Mouse (Mus musculus) kidney, postnatal 0 days (tissue): Measurements from ENCODE around the gene Palm3. TPM values are rescaled to one million over a fixed set of nuclear protein-coding genes. Genes with fewer than 3 reads are reported as not detected.
A peak's percentile ranks its signal among the peaks of the same experiment; 100 is the strongest.

Experiments
- ATAC-seq: fragments of 200-750 bp; cut with Nextera tagmentation; replicated peaks from 2 replicates; pipeline ENCODE4 v1.8.0; 2017; ENCODE audit warnings: low read depth, moderate number of reproducible peaks, moderate TSS enrichment, moderate library complexity; ENCODE audit not compliant: low FRiP score
- DNase-seq: peaks from one replicate; pipeline ENCODE4 v3.0.0-alpha.2; 2016; ENCODE audit warnings: low spot score
- H3K27ac ChIP-seq: fragments of 300-500 bp; sonication (generic); 2 replicates; pipeline ENCODE4 v1.5.1; 2014; ENCODE audit warnings: mild to moderate bottlenecking
- H3K27me3 ChIP-seq: fragments of 300-500 bp; sonication (generic); 2 replicates; pipeline ENCODE4 v1.6.1; 2014; ENCODE audit warnings: low read length, mixed read lengths; ENCODE audit not compliant: insufficient read depth
- H3K36me3 ChIP-seq: fragments of 300-500 bp; sonication (generic); 2 replicates; pipeline ENCODE4 v1.6.1; 2014; ENCODE audit warnings: low read length, mixed read lengths; ENCODE audit not compliant: insufficient read depth
- H3K4me1 ChIP-seq: fragments of 300-500 bp; sonication (generic); replicated peaks from 2 replicates; pipeline ENCODE4 v1.6.1; 2014; ENCODE audit warnings: antibody characterized with exemption, low read length, mixed read lengths; ENCODE audit not compliant: insufficient read depth
- H3K4me2 ChIP-seq: fragments of 300-500 bp; sonication (generic); 2 replicates; pipeline ENCODE4 v1.6.1; 2014; ENCODE audit warnings: mild to moderate bottlenecking, low read length, moderate library complexity, mixed read lengths
- H3K4me3 ChIP-seq: fragments of 300-500 bp; sonication (generic); replicated peaks from 2 replicates; pipeline ENCODE4 v1.5.1; 2014; ENCODE audit warnings: low read depth, low read length
- H3K9ac ChIP-seq: fragments of 300-500 bp; sonication (generic); 2 replicates; pipeline ENCODE4 v1.6.1; 2014; ENCODE audit warnings: low read depth, low read length
- H3K9me3 ChIP-seq: fragments of 300-500 bp; sonication (generic); replicated peaks from 2 replicates; pipeline ENCODE4 v1.6.1; 2016; ENCODE audit warnings: low read length, inconsistent platforms, mixed read lengths
- CTCF ChIP-seq: IDR thresholded peaks from 2 replicates; pipeline ENCODE4 v1.5.1; 2016; ENCODE audit warnings: antibody characterized with exemption, low read depth, mild to moderate bottlenecking, moderate library complexity
- WGBS: fragments of 180-500 bp; shearing (Covaris S2); extraction: QIAGEN DNeasy Blood & Tissue Kit; methylation state at CpG from one replicate; pipeline ENCODE4 v1.1.7; 2014; 5-methylcytosine and 5-hydroxymethylcytosine counted together
- polyA plus RNA-seq: library from polyadenylated mRNA; unstranded; fragments of >200 nt; fragmentation: Nextera tagmentation; extraction: Ambion mirVana; gene quantifications from 2 replicates; pipeline ENCODE4 v1.2.1, GENCODE M21; 2015

The Palm3 gene
- polyA plus RNA-seq, 1 experiment from 2014 or later, result 12.7 TPM

DNA sequence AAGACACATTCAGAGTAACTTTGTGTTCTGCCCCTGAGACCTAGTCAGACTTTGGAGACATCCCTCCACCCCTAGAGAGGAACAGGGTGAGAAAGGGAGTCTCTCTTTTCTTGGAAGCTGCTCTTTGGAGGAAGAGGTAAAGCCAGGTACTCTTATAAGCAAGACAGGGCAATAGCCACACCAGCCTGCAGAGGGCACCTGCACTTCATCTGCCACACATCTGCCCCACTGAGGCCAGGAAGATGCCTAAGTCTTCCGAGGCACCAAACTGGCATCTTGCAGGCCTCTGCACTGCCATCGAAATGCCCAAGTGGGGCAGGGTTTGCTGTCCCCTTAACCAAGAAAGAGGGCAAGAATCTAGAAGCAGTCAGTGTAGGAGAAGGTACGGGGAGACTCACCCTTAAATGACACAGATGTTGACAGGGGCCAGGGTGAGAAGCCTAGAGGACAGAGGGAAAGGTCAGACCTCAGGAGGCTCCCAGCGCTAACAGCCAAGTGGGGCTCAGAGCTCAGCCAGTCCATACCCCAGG is 45.1 kb upstream of the Palm3 start:
- no peak for DNase-seq
- 79% methylated on average over 4 of the region's 4 CpGs for WGBS
- no peak overlapping the region for H3K4me3 ChIP-seq
- peaks cover 14% of the 10 kb centered on the region for H3K4me1 ChIP-seq
- no peak overlapping the region for H3K9ac ChIP-seq
- TF ChIP-seq CTCF, result peak; percentile 41; the same call in 1 of the 2 replicates
- H3K27me3 ChIP-seq, result no peaks in the 10 kb centered on the region
- no peak for ATAC-seq
- H3K27ac ChIP-seq, result no peak overlapping the region
- peaks cover 8% of the 10 kb centered on the region; the same call in 1 of the 2 replicates for H3K36me3 ChIP-seq
- no peaks in the 10 kb centered on the region for H3K9me3 ChIP-seq
- no peak overlapping the region for H3K4me2 ChIP-seq

DNA sequence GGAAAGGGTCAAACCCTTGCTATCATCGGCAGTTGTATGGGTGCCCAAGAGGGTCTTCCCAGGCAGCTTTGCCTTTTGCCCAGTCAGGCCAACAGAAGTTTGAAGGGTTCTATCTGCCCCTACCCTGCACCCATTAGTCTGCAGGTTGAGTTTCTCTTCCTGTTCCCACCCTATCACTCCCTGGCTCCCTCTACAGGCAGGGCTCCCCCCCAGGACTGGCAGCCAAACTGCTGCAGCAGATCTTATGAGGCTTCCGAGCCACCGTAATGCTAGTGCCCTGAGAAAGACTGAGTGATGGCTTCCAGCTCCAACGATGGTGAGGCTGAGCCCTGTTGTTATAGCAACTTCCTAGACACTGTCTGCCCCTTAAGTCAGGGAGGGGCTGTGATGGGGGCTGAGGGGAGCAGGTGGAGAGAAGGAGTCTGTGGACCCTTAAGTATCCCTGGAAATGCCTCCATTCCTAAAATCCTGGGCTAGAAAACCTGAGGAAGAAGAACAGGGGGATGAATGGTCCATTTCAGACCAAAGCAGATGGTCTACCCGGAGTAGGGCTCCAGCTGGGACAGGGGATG is 44.4 kb upstream of the Palm3 start:
- Histone ChIP-seq H3K4me1 (peaks cover 14% of the 10 kb centered on the region), H3K9ac (no peak overlapping the region), H3K27ac (peak overlapping the region; percentile 66; the same call in 1 of the 2 replicates), H3K9me3 (no peaks in the 10 kb centered on the region), H3K4me3 (no peak overlapping the region), H3K27me3 (no peaks in the 10 kb centered on the region), H3K4me2 (no peak overlapping the region), H3K36me3 (peaks cover 8% of the 10 kb centered on the region; the same call in 1 of the 2 replicates)
- WGBS, result 77% methylated on average over 5 of the region's 5 CpGs
- ATAC-seq, result no peak
- no peak for DNase-seq
- TF ChIP-seq CTCF, result peak; percentile 34

DNA sequence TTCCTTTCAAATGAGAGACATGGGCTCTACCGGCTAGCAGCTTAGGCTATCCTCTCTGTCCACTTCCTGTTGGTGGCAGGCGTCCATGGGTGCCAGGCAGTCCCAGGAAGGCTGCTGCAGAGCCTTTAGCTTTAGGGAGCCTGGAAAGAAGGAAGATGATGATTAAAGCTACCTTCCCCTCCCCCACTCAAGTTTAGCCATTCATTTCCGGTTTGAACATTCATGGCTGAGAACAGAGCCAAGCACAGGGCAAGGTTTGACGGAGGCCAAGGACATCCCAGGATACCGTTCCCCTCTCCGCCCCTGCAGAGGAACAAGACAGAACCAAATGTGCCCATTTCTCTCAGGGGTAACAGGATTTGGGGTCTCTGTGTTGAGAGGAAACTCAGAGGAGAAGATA is 43.6 kb upstream of the Palm3 start:
- Histone ChIP-seq H3K27me3 (no peaks in the 10 kb centered on the region), H3K9me3 (no peaks in the 10 kb centered on the region), H3K4me3 (no peak overlapping the region), H3K4me2 (0 out of 2 replicates have a peak overlapping the region, but pooled peaks have one; percentile 13), H3K27ac (peak overlapping the region; percentile 66; the same call in 1 of the 2 replicates), H3K4me1 (peaks cover 14% of the 10 kb centered on the region), H3K36me3 (peaks cover 8% of the 10 kb centered on the region; the same call in 1 of the 2 replicates), H3K9ac (peak overlapping the region; percentile 42; the same call in 1 of the 2 replicates)
- no peak for TF ChIP-seq CTCF
- ATAC-seq (no peak), DNase-seq (peak; percentile 40)
- 40% methylated on average over 6 of the region's 6 CpGs for whole genome bisulfite sequencing

DNA sequence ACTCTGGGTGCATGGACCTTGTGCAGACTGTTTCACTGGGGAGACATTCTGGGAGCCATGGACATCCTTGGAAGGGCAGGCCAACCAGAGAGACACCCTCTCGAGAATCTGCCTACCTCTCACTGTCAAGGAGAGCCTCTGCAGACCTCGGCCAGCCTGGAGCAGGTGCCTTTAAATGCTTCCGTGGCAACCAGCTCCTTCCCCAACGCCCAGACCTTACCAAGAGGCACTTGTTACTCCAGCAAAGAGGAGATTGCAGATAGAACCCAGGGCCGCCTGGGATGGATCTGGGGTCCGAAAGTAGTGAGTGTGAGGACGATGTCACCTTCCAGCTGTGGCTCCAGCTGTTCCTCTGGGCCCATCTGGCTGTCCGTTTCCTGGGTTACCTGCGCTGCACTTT is 43.1 kb upstream of the Palm3 start:
- TF ChIP-seq CTCF, result no peak
- peak overlapping the region; percentile 42; the same call in 1 of the 2 replicates for H3K9ac ChIP-seq
- no peaks in the 10 kb centered on the region for H3K27me3 ChIP-seq
- no peaks in the 10 kb centered on the region for H3K9me3 ChIP-seq
- peak overlapping the region; percentile 66; the same call in 1 of the 2 replicates for H3K27ac ChIP-seq
- ATAC-seq, result no peak
- peaks cover 14% of the 10 kb centered on the region for H3K4me1 ChIP-seq
- no peak overlapping the region for H3K4me3 ChIP-seq
- no peak overlapping the region for H3K4me2 ChIP-seq
- WGBS, result 75% methylated on average over 9 of the region's 9 CpGs
- H3K36me3 ChIP-seq, result peaks cover 9% of the 10 kb centered on the region; the same call in 1 of the 2 replicates
- no peak for DNase-seq

DNA sequence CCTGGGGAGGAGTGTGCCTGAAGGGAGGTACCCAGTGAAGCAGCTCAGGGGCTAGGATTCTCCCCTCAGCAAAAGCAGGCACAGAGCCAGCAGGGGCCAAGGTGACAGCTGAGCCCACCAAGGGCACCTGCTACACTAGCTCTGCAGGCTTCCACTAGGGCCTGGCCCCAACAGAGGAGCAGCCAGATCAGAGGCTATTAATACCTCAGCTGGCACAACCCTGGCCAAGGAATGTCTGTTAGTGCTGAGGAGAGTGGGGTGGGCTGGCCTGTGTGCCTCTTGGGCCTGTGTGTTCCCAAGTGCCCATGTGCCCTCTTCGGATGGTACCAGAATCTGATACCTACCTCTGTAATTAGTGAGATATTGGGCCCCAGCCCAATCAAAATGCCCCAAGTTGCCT is 41.0 kb upstream of the Palm3 start:
- H3K4me2 ChIP-seq, result no peak overlapping the region
- peaks cover 14% of the 10 kb centered on the region for H3K4me1 ChIP-seq
- no peaks in the 10 kb centered on the region for H3K9me3 ChIP-seq
- H3K36me3 ChIP-seq, result peaks cover 25% of the 10 kb centered on the region
- H3K27ac ChIP-seq, result no peak overlapping the region
- ATAC-seq, result no peak
- 83% methylated on average over 1 of the region's 1 CpGs for WGBS
- no peaks in the 10 kb centered on the region for H3K27me3 ChIP-seq
- no peak overlapping the region for H3K9ac ChIP-seq
- no peak for DNase-seq
- no peak overlapping the region for H3K4me3 ChIP-seq
- no peak for TF ChIP-seq CTCF

DNA sequence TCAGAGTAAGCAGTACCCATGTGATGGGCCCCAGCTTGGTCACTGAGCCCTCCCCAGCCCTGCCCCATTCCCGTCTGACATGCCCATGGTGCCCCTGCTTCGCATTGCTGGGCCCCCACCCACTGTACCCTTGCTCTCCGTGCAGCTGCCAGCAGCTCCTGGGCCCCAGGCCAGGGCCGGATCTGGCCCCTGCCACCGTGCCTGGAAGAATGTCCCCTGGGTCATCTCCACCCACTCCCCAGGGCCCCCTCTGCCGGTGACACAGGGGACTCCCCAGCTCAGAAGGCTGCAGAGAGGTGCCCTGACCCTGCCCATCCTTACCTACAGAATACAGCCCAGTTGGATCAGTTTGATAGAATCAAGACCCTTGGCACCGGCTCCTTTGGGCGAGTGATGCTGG is 40.4 kb upstream of the Palm3 start:
- TF ChIP-seq CTCF, result no peak
- Histone ChIP-seq H3K4me2 (no peak overlapping the region), H3K27ac (no peak overlapping the region), H3K36me3 (peaks cover 28% of the 10 kb centered on the region), H3K9me3 (no peaks in the 10 kb centered on the region), H3K27me3 (no peaks in the 10 kb centered on the region), H3K4me1 (peaks cover 14% of the 10 kb centered on the region), H3K9ac (no peak overlapping the region), H3K4me3 (no peak overlapping the region)
- DNase-seq (no peak), ATAC-seq (no peak)
- WGBS, result 79% methylated on average over 8 of the region's 8 CpGs

DNA sequence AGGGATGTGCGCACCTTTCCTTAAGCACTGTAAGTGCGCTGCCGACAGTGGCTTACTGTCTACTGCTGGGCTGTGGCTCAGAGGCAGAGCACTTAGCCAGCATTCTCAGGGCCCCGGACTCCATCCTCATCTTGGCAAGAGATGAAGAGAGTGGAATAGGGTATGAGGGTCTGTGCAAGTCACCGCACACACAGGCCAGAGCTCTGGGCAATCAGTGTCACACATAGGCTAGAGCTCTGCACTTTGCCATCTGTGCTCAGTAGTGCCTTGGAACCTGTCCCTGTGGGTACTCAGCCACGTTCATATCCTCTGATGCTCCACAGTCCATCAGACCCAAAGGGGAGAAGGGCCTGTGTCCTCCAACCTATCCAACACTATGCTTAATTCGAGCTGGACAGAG is 39.7 kb upstream of the Palm3 start:
- no peak overlapping the region for H3K9ac ChIP-seq
- no peak overlapping the region for H3K4me2 ChIP-seq
- no peak for TF ChIP-seq CTCF
- 95% methylated on average over 7 of the region's 7 CpGs for WGBS
- ATAC-seq (no peak), DNase-seq (no peak)
- no peaks in the 10 kb centered on the region for H3K9me3 ChIP-seq
- H3K27ac ChIP-seq, result no peak overlapping the region
- H3K4me3 ChIP-seq, result no peak overlapping the region
- H3K36me3 ChIP-seq, result peaks cover 35% of the 10 kb centered on the region
- H3K27me3 ChIP-seq, result no peaks in the 10 kb centered on the region
- peaks cover 14% of the 10 kb centered on the region for H3K4me1 ChIP-seq
